Mouse (Mus musculus) A20 (cell line): ENCODE results near the gene Asap3.

Experiments used
- DNase-seq: peaks from one replicate; pipeline ENCODE4 v3.0.0-alpha.2; 2011; ENCODE audit warnings: low read depth, low spot score

Gene Asap3

GRCm38 (mm10) chr4:136180408-136181330 lies 25.5 kb upstream of the Asap3 start:
- peak; percentile 99 for DNase-seq

- no peak for DNase-seq
Measured at GRCm38 (mm10) chr4:136181367-136181766, 24.8 kb upstream of the Asap3 start.

- DNase-seq = no peak
Measured at GRCm38 (mm10) chr4:136185375-136185774, 20.8 kb upstream of the Asap3 start.

GRCm38 (mm10) chr4:136186315-136186714 lies 19.9 kb upstream of the Asap3 start:
- no peak for DNase-seq

GRCm38 (mm10) chr4:136186739-136187472 lies 19.3 kb upstream of the Asap3 start:
- no peak for DNase-seq

- peak; percentile 49 for DNase-seq
Measured at GRCm38 (mm10) chr4:136188973-136189737, 17.0 kb upstream of the Asap3 start.

GRCm38 (mm10) chr4:136189912-136190311 lies 16.3 kb upstream of the Asap3 start:
- no peak for DNase-seq

GRCm38 (mm10) chr4:136193571-136193970 lies 12.6 kb upstream of the Asap3 start:
- DNase-seq = no peak

GRCm38 (mm10) chr4:136195029-136195428 lies 11.1 kb upstream of the Asap3 start:
- DNase-seq = no peak

GRCm38 (mm10) chr4:136195629-136196028 lies 10.5 kb upstream of the Asap3 start:
- no peak for DNase-seq

- no peak for DNase-seq
Measured at GRCm38 (mm10) chr4:136196201-136196600, 10.0 kb upstream of the Asap3 start.

- no peak for DNase-seq
Measured at GRCm38 (mm10) chr4:136198846-136199245, 7.3 kb upstream of the Asap3 start.

GRCm38 (mm10) chr4:136199562-136200292 lies 6.4 kb upstream of the Asap3 start:
- peak; percentile 70 for DNase-seq

- peak; percentile 82 for DNase-seq
Measured at GRCm38 (mm10) chr4:136202509-136202908, 3.7 kb upstream of the Asap3 start.

GRCm38 (mm10) chr4:136204775-136205174 lies 1.4 kb upstream of the Asap3 start:
- DNase-seq = no peak

- DNase-seq = no peak
Measured at GRCm38 (mm10) chr4:136206943-136207342, 778 bp downstream of the Asap3 start.

GRCm38 (mm10) chr4:136210931-136211330 lies 4.8 kb downstream of the Asap3 start:
- DNase-seq = no peak

GRCm38 (mm10) chr4:136213629-136214028 lies 7.5 kb downstream of the Asap3 start:
- no peak for DNase-seq

GRCm38 (mm10) chr4:136214828-136215227 lies 8.7 kb downstream of the Asap3 start:
- no peak for DNase-seq

- DNase-seq = no peak
Measured at GRCm38 (mm10) chr4:136215576-136215975, 9.4 kb downstream of the Asap3 start.

GRCm38 (mm10) chr4:136217063-136217462 lies 10.9 kb downstream of the Asap3 start:
- no peak for DNase-seq
